Mouse (Mus musculus) heart, adult 2 months (tissue): ENCODE measurements around the gene Pelp1. TPM values are rescaled to one million over a fixed set of nuclear protein-coding genes. Genes with fewer than 3 reads are reported as not detected.
"Not testable (repeated sequence)": the region's sequence is repeated elsewhere in the genome, so short reads cannot be mapped to it uniquely, and the experiment has no call there.

Experiments used
- DNase-seq, 2 experiments: peaks; one replicate each; pipeline ENCODE4 v3.0.0; 2021
- H3K27ac ChIP-seq: fragments of 200-600 bp; 2 replicates; pipeline ENCODE4 v1.8.1; 2022
- H3K27me3 ChIP-seq: fragments of 200-500 bp; 2 replicates; pipeline ENCODE4 v1.6.1; 2012; ENCODE audit warnings: mild to moderate bottlenecking, low read length, inconsistent platforms, mixed read lengths; ENCODE audit not compliant: control insufficient read depth, insufficient read depth
- H3K36me3 ChIP-seq: fragments of 200-500 bp; 2 replicates; pipeline ENCODE4 v1.6.1; 2012; ENCODE audit warnings: low read length, inconsistent platforms; ENCODE audit not compliant: control insufficient read depth, insufficient read depth
- H3K4me1 ChIP-seq: fragments of 200-500 bp; 2 replicates; pipeline ENCODE4 v1.6.1; 2011; ENCODE audit warnings: low read length; ENCODE audit not compliant: control insufficient read depth, insufficient read depth
- H3K4me3 ChIP-seq: fragments of 200-600 bp; 2 replicates; pipeline ENCODE4 v1.8.1; 2022
- H3K79me2 ChIP-seq: fragments of 200-500 bp; replicated peaks from 2 replicates; pipeline ENCODE4 v1.6.1; 2012; ENCODE audit warnings: mild to moderate bottlenecking, inconsistent platforms, low read length, moderate library complexity, mixed read lengths; ENCODE audit not compliant: control insufficient read depth, insufficient read depth
- H3K9ac ChIP-seq: fragments of 200-500 bp; 2 replicates; pipeline ENCODE4 v1.6.1; 2012; ENCODE audit warnings: low read depth, mild to moderate bottlenecking, control low read depth, inconsistent platforms, low read length, mixed read lengths
- CTCF ChIP-seq: fragments of 200-600 bp; IDR thresholded peaks from 2 replicates; pipeline ENCODE4 v1.8.1; 2022; ENCODE audit warnings: antibody characterized with exemption, mild to moderate bottlenecking, moderate library complexity
- EP300 ChIP-seq: fragments of 200-500 bp; IDR thresholded peaks from 2 replicates; pipeline ENCODE4 v1.6.1; 2011; ENCODE audit warnings: low read depth, low read length, control low read depth; ENCODE audit not compliant: insufficient read depth
- POLR2A ChIP-seq: fragments of 200-500 bp; IDR thresholded peaks from 2 replicates; pipeline ENCODE4 v1.6.1; 2011; ENCODE audit warnings: mild to moderate bottlenecking, low read depth, low read length, control low read depth; ENCODE audit not compliant: insufficient read depth
- WGBS: fragments of 180-500 bp; shearing (Covaris S2); methylation state at CpG from one replicate; pipeline ENCODE4 v1.1.7; 2018; 5-methylcytosine and 5-hydroxymethylcytosine counted together
- intact Hi-C: fragments of 180-260 bp; cut with DNase I; formaldehyde crosslinking; loops from one replicate; pipeline ENCODE4 v1.15.1; 2025
- polyA plus RNA-seq: library from polyadenylated mRNA; depleted of rRNA; stranded (reverse); fragments of >200 nt; gene quantifications from 2 replicates; pipeline ENCODE4 v1.2.3, GENCODE M21; 2012
- total RNA-seq, 2 experiments: library from RNA; stranded (reverse); gene quantifications; 2 replicates each; pipeline ENCODE4 v1.2.3; 2021

Gene Pelp1
- total and polyA plus RNA-seq, 3 experiments: 13.0 to 20.7 (median 17.0) TPM

GRCm38 (mm10) chr11:70372396-70372795 is 37.4 kb downstream of the Pelp1 start:
- Histone ChIP-seq H3K9ac (no peak overlapping the region), H3K27me3 (0 out of 2 replicates have a peak, but pooled peaks cover 2% of the 10 kb centered on the region), H3K36me3 (no peaks in the 10 kb centered on the region), H3K4me3 (no peak overlapping the region), H3K4me1 (no peaks in the 10 kb centered on the region), H3K27ac (no peak overlapping the region), H3K79me2 (no peaks in the 10 kb centered on the region)
- intact Hi-C loops: no loop called here
- DNase-seq: no peak
- no peak for TF ChIP-seq POLR2A
- no peak for TF ChIP-seq CTCF
- no peak for TF ChIP-seq EP300

- H3K27me3 ChIP-seq, H3K36me3 ChIP-seq, H3K27ac ChIP-seq, H3K79me2 ChIP-seq, H3K4me1 ChIP-seq, H3K9ac ChIP-seq, intact Hi-C loops, DNase-seq, H3K4me3 ChIP-seq: not testable (repeated sequence)
- 63% methylated on average over 2 of the region's 2 CpGs for WGBS
Measured at GRCm38 (mm10) chr11:70368626-70369025, 41.2 kb downstream of the Pelp1 start.

- 88% methylated on average over 6 of the region's 6 CpGs for WGBS
- H3K27me3 ChIP-seq, H3K36me3 ChIP-seq, H3K4me3 ChIP-seq, intact Hi-C loops, H3K79me2 ChIP-seq, H3K27ac ChIP-seq, DNase-seq, H3K9ac ChIP-seq, H3K4me1 ChIP-seq: not testable (repeated sequence)
Measured at GRCm38 (mm10) chr11:70367701-70368100, 42.1 kb downstream of the Pelp1 start.

GRCm38 (mm10) chr11:70351868-70352267 is 58.0 kb downstream of the Pelp1 start, which contains the start of gene Alox15:
TSS of gene Alox15 (minus strand) at chr11:70352031.
- 1% methylated on average over 19 of the region's 19 CpGs for WGBS
- no peak for TF ChIP-seq POLR2A
- TF ChIP-seq CTCF: no peak
- no peak for TF ChIP-seq EP300
- intact Hi-C loops: no loop called here
- Histone ChIP-seq H3K36me3 (no peaks in the 10 kb centered on the region), H3K9ac (no peak within 1 kb of the TSS), H3K4me3 (no peak within 1 kb of the TSS), H3K79me2 (no peaks in the 10 kb centered on the region), H3K27me3 (peaks cover 4% of the 10 kb centered on the region), H3K4me1 (no peaks in the 10 kb centered on the region), H3K27ac (no peak within 1 kb of the TSS)
- peak in 1 of 2 experiments; percentile 16 for DNase-seq

- intact Hi-C loops: no loop called here
- H3K4me1 ChIP-seq: no peaks in the 10 kb centered on the region
- peaks cover 4% of the 10 kb centered on the region for H3K27me3 ChIP-seq
- WGBS: 78% methylated on average over 9 of the region's 9 CpGs
- no peak overlapping the region for H3K4me3 ChIP-seq
- no peak for TF ChIP-seq CTCF
- TF ChIP-seq POLR2A: no peak
- TF ChIP-seq EP300: no peak
- H3K27ac ChIP-seq: no peak overlapping the region
- no peaks in the 10 kb centered on the region for H3K36me3 ChIP-seq
- H3K9ac ChIP-seq: no peak overlapping the region
- H3K79me2 ChIP-seq: no peaks in the 10 kb centered on the region
- DNase-seq: no peak
Measured at GRCm38 (mm10) chr11:70348630-70349029, 61.2 kb downstream of the Pelp1 start.

- Histone ChIP-seq H3K9ac (no peak overlapping the region), H3K79me2 (no peaks in the 10 kb centered on the region), H3K36me3 (no peaks in the 10 kb centered on the region), H3K4me3 (no peak overlapping the region), H3K27ac (no peak overlapping the region), H3K4me1 (no peaks in the 10 kb centered on the region), H3K27me3 (no peaks in the 10 kb centered on the region; the same call in 1 of the 2 replicates)
- WGBS: 76% methylated on average over 10 of the region's 10 CpGs
- no peak for DNase-seq
- intact Hi-C loops: no loop called here
- no peak for TF ChIP-seq POLR2A
- no peak for TF ChIP-seq EP300
- TF ChIP-seq CTCF: no peak
Measured at GRCm38 (mm10) chr11:70347861-70348260, 62.0 kb downstream of the Pelp1 start.

- Histone ChIP-seq H3K9ac (no peak overlapping the region), H3K4me1 (no peaks in the 10 kb centered on the region), H3K27me3 (no peaks in the 10 kb centered on the region; the same call in 1 of the 2 replicates), H3K27ac (no peak overlapping the region), H3K79me2 (no peaks in the 10 kb centered on the region), H3K36me3 (no peaks in the 10 kb centered on the region), H3K4me3 (no peak overlapping the region)
- WGBS: 88% methylated on average over 8 of the region's 8 CpGs
- intact Hi-C loops: no loop called here
- no peak for TF ChIP-seq EP300
- TF ChIP-seq POLR2A: no peak
- no peak for TF ChIP-seq CTCF
- DNase-seq: no peak
Measured at GRCm38 (mm10) chr11:70345546-70345945, 64.3 kb downstream of the Pelp1 start.
